Mouse (Mus musculus): ENCODE measurements around the gene Rtbdn.
A peak's percentile ranks its signal among the peaks of the same experiment; 100 is the strongest.

The Rtbdn gene

DNA sequence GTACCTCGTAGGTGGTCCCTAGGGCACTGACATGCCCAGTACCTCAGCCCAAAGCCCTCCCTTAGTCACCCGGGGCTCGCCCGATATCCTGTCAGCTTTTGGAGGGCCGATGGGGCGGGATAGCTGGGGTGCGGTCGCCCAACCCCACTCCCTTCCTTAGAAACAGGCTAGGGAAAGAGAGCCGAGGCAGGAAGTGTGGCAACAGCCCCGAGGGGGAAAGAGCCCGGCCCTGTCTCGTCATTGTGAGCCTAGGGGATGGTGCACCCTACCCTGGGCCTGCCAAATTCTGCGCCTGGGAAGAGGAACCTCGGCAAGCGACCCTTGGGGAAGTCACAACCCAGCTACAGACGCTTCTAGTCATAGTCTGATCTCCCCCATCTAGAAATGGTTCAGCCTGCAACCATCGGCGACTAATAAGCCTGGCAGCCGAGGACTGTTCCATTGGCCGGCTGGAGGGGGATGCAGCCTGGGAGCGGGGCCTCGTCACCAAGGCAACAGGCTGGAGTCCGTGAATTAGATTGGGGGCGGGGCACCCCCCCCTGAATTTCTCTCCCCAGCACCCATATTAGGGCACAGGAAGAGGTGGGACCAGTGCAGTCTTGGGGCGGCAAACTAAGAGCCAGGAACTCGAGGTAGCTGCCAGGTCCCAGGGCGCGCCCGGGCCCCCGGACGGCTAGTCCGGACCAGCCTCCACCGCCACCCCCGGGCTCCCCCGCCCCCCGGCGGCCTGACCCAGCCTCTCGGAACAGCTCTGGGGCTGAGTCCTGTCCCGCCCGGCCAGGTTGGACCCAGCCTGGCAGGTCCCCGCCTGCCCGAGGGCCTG lies 33.0 kb downstream of the Rtbdn start:
- peak; percentile 36 for ATAC-seq (ENCODE audit: low TSS enrichment)

DNA sequence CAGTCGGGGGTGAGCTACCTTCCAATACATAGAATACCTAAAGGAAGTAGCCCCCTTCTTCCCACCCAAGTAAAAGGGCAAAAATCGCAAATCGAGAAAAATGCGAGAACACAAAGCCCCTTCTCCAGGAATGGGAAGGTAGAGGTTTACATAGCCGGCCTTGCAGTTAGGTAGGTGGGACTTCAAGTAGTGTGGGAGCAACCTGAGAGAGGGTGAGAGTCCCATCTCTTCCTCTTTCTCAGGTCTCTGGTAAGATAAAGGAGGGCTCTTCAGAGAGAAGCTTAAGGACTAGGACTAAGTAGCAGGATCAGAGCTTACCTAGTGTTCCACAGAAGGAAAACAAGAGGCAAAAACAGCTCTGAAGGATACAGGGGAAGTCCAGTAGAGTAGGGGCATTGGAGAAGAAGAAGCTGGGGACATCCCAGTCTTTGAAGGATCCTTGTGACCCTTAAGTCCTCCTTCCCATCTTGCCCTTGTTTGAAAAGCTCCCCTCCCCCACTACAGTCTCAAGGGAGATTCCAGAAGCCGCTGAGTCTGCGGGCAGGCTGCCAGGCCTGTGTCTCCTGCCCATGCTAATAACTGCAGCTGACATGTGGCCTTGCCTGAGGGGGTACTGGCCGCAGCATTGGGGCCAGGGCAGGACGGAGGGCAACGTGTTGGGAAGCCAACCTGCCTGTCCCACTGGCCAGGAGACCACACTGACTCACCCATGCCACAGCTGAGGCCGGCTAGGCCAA lies 34.0 kb downstream of the Rtbdn start:
- ATAC-seq (ENCODE audit: low TSS enrichment), result no peak

GRCm38 (mm10) chr8:84981644-84982498 lies 35.1 kb downstream of the Rtbdn start:
- ATAC-seq (ENCODE audit: low TSS enrichment), result no peak

GRCm38 (mm10) chr8:84982499-84983011 lies 35.8 kb downstream of the Rtbdn start:
- ATAC-seq (ENCODE audit: low TSS enrichment), result no peak

- ATAC-seq (ENCODE audit: low TSS enrichment), result no peak
Observed at GRCm38 (mm10) chr8:84984294-84985048, 37.7 kb downstream of the Rtbdn start.

DNA sequence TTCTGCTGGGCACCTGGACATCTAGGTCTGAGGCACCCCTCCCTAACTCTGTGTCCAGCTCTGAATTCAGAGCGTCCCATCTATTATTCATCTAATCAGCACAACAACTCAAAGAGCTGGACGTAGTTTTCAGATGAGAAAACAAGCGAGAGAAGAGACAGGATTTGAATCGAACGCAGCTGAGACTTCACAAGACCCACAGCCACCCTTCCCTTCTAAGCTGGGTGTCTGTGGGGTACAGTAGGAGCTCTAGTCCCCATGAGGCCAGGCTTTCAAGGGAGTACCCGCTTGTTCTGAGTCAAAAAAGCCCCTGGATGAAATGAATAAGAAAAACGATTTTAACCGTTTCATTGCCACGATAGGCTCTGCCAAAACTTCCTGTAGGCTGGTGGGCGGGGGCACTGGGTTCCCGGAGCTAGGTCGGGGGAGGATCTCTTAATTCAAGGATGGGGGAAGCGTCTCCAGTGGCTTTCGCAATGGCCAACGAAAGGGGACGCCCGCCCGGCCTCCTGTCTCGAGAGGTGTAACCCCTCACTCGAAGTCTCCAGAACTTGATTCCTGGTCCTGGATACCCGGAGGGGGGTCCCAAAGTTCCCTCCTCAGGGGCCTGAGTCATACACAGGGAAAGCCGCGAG lies 38.4 kb downstream of the Rtbdn start:
- peak; percentile 0; the same call in 1 of the 2 replicates for ATAC-seq (ENCODE audit: low TSS enrichment)

- peak; percentile 72 for ATAC-seq (ENCODE audit: low TSS enrichment)
Observed at GRCm38 (mm10) chr8:84985684-84986378, 39.0 kb downstream of the Rtbdn start.

- ATAC-seq (ENCODE audit: low TSS enrichment), result 0 out of 2 replicates have a peak, but pooled peaks have one; percentile 1
Observed at GRCm38 (mm10) chr8:84986379-84986945, 39.7 kb downstream of the Rtbdn start.

DNA sequence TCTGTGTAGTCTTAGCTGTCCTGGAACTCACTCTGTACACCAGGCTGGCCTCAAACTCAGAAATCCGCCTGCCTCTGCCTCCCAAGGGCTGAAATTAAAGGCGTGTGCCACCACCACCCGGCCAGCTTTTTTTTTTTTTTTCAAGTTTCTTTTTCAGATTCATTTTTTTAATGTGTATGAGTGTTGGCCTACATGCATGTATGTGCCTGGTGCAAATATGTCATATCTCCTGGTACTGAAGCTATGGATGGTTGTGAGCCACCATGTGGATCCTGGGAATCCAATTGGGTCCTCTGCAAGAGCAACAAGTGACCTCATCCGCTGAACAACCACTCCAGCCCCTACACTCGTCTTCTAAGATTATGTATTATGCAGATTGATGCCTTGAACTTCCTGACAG lies 40.6 kb downstream of the Rtbdn start:
- no peak for ATAC-seq (ENCODE audit: low TSS enrichment)

GRCm38 (mm10) chr8:84987903-84988302 lies 41.1 kb downstream of the Rtbdn start:
- no peak for ATAC-seq (ENCODE audit: low TSS enrichment)

- ATAC-seq (ENCODE audit: low TSS enrichment), result no peak
Observed at GRCm38 (mm10) chr8:84989311-84989731, 42.5 kb downstream of the Rtbdn start.

DNA sequence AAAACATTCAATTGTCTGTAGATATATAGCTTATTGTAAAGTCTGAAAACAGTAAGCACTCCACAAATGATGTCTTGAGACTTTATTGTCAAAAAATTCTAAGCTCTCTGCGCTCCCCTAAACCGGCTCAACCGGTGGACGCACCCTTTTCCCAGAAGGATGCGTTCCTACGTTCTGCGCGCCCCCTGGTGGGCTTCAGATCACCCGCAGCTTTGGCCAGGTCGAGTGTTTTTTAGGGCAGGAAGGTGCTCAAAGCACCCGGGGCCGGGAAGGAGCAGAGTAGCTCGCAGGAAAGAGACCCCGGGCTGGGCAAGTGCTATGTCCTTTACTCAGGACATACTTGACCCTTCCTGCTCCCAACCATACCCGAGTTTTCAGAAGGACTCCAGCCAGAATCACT lies 43.0 kb downstream of the Rtbdn start:
- peak; percentile 18; the same call in 1 of the 2 replicates for ATAC-seq (ENCODE audit: low TSS enrichment)

DNA sequence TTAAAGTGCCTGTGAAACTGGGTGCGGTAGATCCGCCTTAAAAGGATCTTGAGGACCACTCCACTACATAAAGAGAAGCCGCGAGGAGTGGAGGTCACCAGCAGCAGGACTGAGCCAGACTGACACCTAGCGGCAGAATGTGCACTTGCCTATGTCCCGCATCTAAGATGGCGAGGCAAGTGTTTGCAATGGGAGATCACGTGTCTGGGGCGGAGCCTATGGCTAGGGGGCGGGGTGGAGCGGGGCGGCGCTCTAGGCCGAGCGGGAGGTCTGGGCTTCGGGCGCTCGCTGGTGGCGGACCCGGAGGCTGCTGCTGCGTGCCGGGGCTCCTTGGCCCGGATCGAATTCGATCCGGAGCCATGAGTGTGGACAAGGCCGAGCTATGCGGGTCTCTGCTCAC lies 43.6 kb downstream of the Rtbdn start, which contains the start of gene Hook2:
TSS of gene Hook2 (plus strand) at position 255 of the 400 bp plus-strand sequence.
- peak; percentile 67 for ATAC-seq (ENCODE audit: low TSS enrichment)

GRCm38 (mm10) chr8:84990836-84991235 lies 44.0 kb downstream of the Rtbdn start:
- no peak for ATAC-seq (ENCODE audit: low TSS enrichment)

GRCm38 (mm10) chr8:84994375-84994774 lies 47.6 kb downstream of the Rtbdn start:
- no peak for ATAC-seq (ENCODE audit: low TSS enrichment)

DNA sequence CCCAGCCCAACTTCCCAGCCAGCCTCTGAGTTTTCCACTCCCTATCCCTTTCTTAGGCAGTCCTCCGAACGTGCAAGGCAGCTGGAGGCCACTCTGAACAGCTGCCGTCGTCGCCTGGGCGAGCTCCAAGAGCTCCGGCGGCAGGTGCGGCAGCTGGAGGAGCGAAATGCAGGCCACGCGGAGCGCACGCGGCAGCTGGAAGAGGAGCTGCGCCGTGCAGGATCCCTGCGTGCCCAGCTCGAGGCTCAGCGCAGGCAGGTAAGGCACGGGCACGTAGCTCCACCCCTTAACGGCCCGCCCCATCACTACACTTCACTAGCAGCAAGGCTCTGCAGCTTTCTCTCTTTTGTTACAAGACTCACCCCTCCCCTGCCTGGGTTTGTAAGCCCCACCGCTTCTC lies 48.9 kb downstream of the Rtbdn start:
- no peak for ATAC-seq (ENCODE audit: low TSS enrichment)

GRCm38 (mm10) chr8:84996978-84997377 lies 50.2 kb downstream of the Rtbdn start:
- no peak for ATAC-seq (ENCODE audit: low TSS enrichment)

DNA sequence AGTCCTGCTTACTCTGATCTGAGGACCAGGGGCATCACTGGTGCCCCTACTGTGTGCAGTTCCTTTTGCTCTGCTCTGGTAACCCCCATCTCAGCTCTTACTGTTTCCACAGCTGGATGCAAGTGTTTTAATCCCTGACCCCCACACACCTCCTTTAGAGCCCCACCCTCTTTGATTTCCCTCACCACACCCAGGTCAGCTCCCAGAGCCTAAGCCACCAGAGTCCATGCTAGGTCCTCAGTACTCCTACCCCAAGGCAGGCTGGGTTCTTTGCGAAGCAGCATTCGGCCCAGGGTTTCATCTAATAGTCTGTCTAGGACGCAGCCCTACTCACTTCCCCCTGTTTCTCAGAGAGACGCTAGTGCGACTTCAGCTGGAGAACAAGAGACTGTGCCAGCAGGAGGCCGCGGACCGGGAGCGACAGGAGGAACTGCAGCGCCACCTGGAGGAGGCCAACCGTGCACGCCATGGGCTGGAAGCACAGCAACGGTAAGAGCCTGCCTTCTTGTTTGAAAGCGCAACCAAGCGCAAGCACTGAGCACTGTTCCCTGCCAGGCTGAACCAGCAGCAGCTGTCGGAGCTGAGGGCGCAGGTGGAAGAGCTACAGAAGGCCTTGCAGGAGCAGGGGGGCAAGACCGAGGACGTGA lies 51.0 kb downstream of the Rtbdn start:
- peak; percentile 94 for ATAC-seq (ENCODE audit: low TSS enrichment)

Measured in frontal cortex, adult (tissue).